Mouse (Mus musculus) hindbrain, embryonic 13.5 days (tissue): ENCODE measurements around the gene D630036H23Rik. TPM values are rescaled to one million over a fixed set of nuclear protein-coding genes. Genes with fewer than 3 reads are reported as not detected.

Experiments
- ATAC-seq: fragments of 200-750 bp; cut with Nextera tagmentation; 2 replicates; pipeline ENCODE4 v1.8.0; 2017; ENCODE audit warnings: moderate TSS enrichment; ENCODE audit not compliant: low FRiP score
- H3K27ac ChIP-seq: fragments of 300-500 bp; sonication (generic); 2 replicates; pipeline ENCODE4 v1.5.1; 2015; ENCODE audit warnings: inconsistent platforms, mild to moderate bottlenecking, moderate library complexity
- H3K27me3 ChIP-seq: fragments of 300-500 bp; sonication (generic); 2 replicates; pipeline ENCODE4 v1.6.1; 2015; ENCODE audit warnings: mild to moderate bottlenecking, inconsistent platforms
- H3K36me3 ChIP-seq: fragments of 300-500 bp; sonication (generic); 2 replicates; pipeline ENCODE4 v1.6.1; 2015; ENCODE audit warnings: mild to moderate bottlenecking, inconsistent platforms
- H3K4me1 ChIP-seq: fragments of 300-500 bp; sonication (generic); replicated peaks from 2 replicates; pipeline ENCODE4 v1.6.1; 2015; ENCODE audit warnings: inconsistent platforms
- H3K4me2 ChIP-seq: fragments of 300-500 bp; sonication (generic); 2 replicates; pipeline ENCODE4 v1.6.1; 2015; ENCODE audit warnings: inconsistent platforms, mild to moderate bottlenecking, moderate library complexity
- H3K4me3 ChIP-seq: fragments of 300-500 bp; sonication (generic); 2 replicates; pipeline ENCODE4 v1.5.1; 2015; ENCODE audit warnings: mild to moderate bottlenecking, inconsistent platforms
- H3K9ac ChIP-seq: fragments of 300-500 bp; sonication (generic); 2 replicates; pipeline ENCODE4 v1.6.1; 2015; ENCODE audit warnings: mild to moderate bottlenecking, inconsistent platforms
- H3K9me3 ChIP-seq: fragments of 300-500 bp; sonication (generic); 2 replicates; pipeline ENCODE4 v1.6.1; 2016; ENCODE audit warnings: inconsistent platforms
- WGBS: fragments of 180-500 bp; shearing (Covaris S2); methylation state at CpG from one replicate; pipeline ENCODE4 v1.1.7; 2015; 5-methylcytosine and 5-hydroxymethylcytosine counted together
- polyA plus RNA-seq: library from polyadenylated mRNA; unstranded; fragments of >200 nt; fragmentation: Nextera tagmentation; extraction: Ambion mirVana; gene quantifications from 2 replicates; pipeline ENCODE4 v1.2.1, GENCODE M21; 2015

Gene D630036H23Rik
- polyA plus RNA-seq, 1 experiment from 2014 or later: 2.5 TPM

- H3K36me3 ChIP-seq: no peaks in the 10 kb centered on the region
- no peak overlapping the region for H3K9ac ChIP-seq
- H3K4me2 ChIP-seq: no peak overlapping the region
- H3K27ac ChIP-seq: no peak overlapping the region
- H3K27me3 ChIP-seq: no peaks in the 10 kb centered on the region
- no peaks in the 10 kb centered on the region for H3K4me1 ChIP-seq
- H3K4me3 ChIP-seq: no peak overlapping the region
- WGBS: 94% methylated on average over 4 of the region's 4 CpGs
- no peak for ATAC-seq
- H3K9me3 ChIP-seq: no peaks in the 10 kb centered on the region
Observed at GRCm38 (mm10) chr12:36364013-36364412, 18.0 kb downstream of the D630036H23Rik start.

- H3K9me3 ChIP-seq: no peaks in the 10 kb centered on the region
- H3K9ac ChIP-seq: no peak overlapping the region
- H3K27ac ChIP-seq: no peak overlapping the region
- 96% methylated on average over 5 of the region's 5 CpGs for WGBS
- no peaks in the 10 kb centered on the region for H3K36me3 ChIP-seq
- H3K4me1 ChIP-seq: no peaks in the 10 kb centered on the region
- H3K4me3 ChIP-seq: no peak overlapping the region
- H3K4me2 ChIP-seq: no peak overlapping the region
- ATAC-seq: no peak
- no peaks in the 10 kb centered on the region for H3K27me3 ChIP-seq
Observed at GRCm38 (mm10) chr12:36360693-36361092, 21.3 kb downstream of the D630036H23Rik start.

- no peak overlapping the region for H3K4me3 ChIP-seq
- no peaks in the 10 kb centered on the region for H3K27me3 ChIP-seq
- no peak overlapping the region for H3K9ac ChIP-seq
- no peak for ATAC-seq
- H3K27ac ChIP-seq: no peak overlapping the region
- H3K4me1 ChIP-seq: no peaks in the 10 kb centered on the region
- WGBS: 92% methylated on average over 3 of the region's 3 CpGs
- H3K9me3 ChIP-seq: no peaks in the 10 kb centered on the region
- no peak overlapping the region for H3K4me2 ChIP-seq
- no peaks in the 10 kb centered on the region for H3K36me3 ChIP-seq
Observed at GRCm38 (mm10) chr12:36360064-36360463, 21.9 kb downstream of the D630036H23Rik start.

- ATAC-seq: no peak
Observed at GRCm38 (mm10) chr12:36344131-36344530, 37.9 kb downstream of the D630036H23Rik start.

GRCm38 (mm10) chr12:36333837-36334281, 48.1 kb downstream of the D630036H23Rik start:
- H3K4me3 ChIP-seq: no peak overlapping the region
- no peak overlapping the region for H3K9ac ChIP-seq
- no peaks in the 10 kb centered on the region for H3K9me3 ChIP-seq
- no peaks in the 10 kb centered on the region for H3K27me3 ChIP-seq
- ATAC-seq: no peak
- no peaks in the 10 kb centered on the region for H3K4me1 ChIP-seq
- no peak overlapping the region for H3K4me2 ChIP-seq
- H3K27ac ChIP-seq: no peak overlapping the region
- 72% methylated on average over 9 of the region's 9 CpGs for WGBS
- H3K36me3 ChIP-seq: no peaks in the 10 kb centered on the region

More at GRCm38 (mm10) chr12:36344131-36344530, 37.9 kb downstream of the D630036H23Rik start:
- Histone ChIP-seq H3K27me3 (no peaks in the 10 kb centered on the region), H3K4me1 (no peaks in the 10 kb centered on the region), H3K4me2 (no peak overlapping the region), H3K27ac (no peak overlapping the region), H3K9me3 (no peaks in the 10 kb centered on the region), H3K4me3 (no peak overlapping the region), H3K36me3 (no peaks in the 10 kb centered on the region), H3K9ac (no peak overlapping the region)
- 48% methylated on average over 4 of the region's 4 CpGs for WGBS

- no peak overlapping the region for H3K4me2 ChIP-seq
- 80% methylated on average over 1 of the region's 1 CpGs for WGBS
- H3K9me3 ChIP-seq: no peaks in the 10 kb centered on the region
- H3K4me3 ChIP-seq: no peak overlapping the region
- no peak overlapping the region for H3K9ac ChIP-seq
- no peaks in the 10 kb centered on the region for H3K27me3 ChIP-seq
- ATAC-seq: no peak
- H3K4me1 ChIP-seq: no peaks in the 10 kb centered on the region
- no peak overlapping the region for H3K27ac ChIP-seq
- no peaks in the 10 kb centered on the region for H3K36me3 ChIP-seq
Observed at GRCm38 (mm10) chr12:36332676-36333075, 49.3 kb downstream of the D630036H23Rik start.

Other genes with a start within 250 kb of the D630036H23Rik start
- gene Ankmy2, start 225.1 kb downstream of the D630036H23Rik start, polyA plus RNA-seq: 60.3 and 63.8 TPM in 2 replicates
- gene Bzw2, start 224.1 kb downstream of the D630036H23Rik start, polyA plus RNA-seq: 425 and 457 TPM in 2 replicates
- gene Lrrc72, start 128.8 kb downstream of the D630036H23Rik start, polyA plus RNA-seq: not detected in 2 replicates
- 11.2 and 21.2 TPM in 2 replicates for gene Sostdc1, start 68.0 kb downstream of the D630036H23Rik start, polyA plus RNA-seq
- 12.6 and 14.3 TPM in 2 replicates for gene Ispd, start 731 bp downstream of the D630036H23Rik start, polyA plus RNA-seq